Mouse (Mus musculus) hindbrain, embryonic 16.5 days (tissue): ENCODE measurements around the gene Fbxl16. TPM values are rescaled to one million over a fixed set of nuclear protein-coding genes. Genes with fewer than 3 reads are reported as not detected.

Source experiments
- ATAC-seq: fragments of 200-750 bp; cut with Nextera tagmentation; 2 replicates; pipeline ENCODE4 v1.8.0; 2017; ENCODE audit warnings: moderate TSS enrichment, moderate library complexity
- H3K27ac ChIP-seq: fragments of 300-500 bp; sonication (generic); 2 replicates; pipeline ENCODE4 v1.5.1; 2014; ENCODE audit warnings: low read depth, mild to moderate bottlenecking, control low read depth, low read length, moderate library complexity
- H3K27me3 ChIP-seq: fragments of 300-500 bp; sonication (generic); replicated peaks from 2 replicates; pipeline ENCODE4 v1.6.1; 2014; ENCODE audit warnings: low read length; ENCODE audit not compliant: control insufficient read depth, insufficient read depth
- H3K36me3 ChIP-seq: fragments of 300-500 bp; sonication (generic); 2 replicates; pipeline ENCODE4 v1.6.1; 2014; ENCODE audit warnings: mild to moderate bottlenecking, low read length, moderate library complexity, mixed read lengths; ENCODE audit not compliant: control insufficient read depth, insufficient read depth
- H3K4me1 ChIP-seq: fragments of 300-500 bp; sonication (generic); 2 replicates; pipeline ENCODE4 v1.6.1; 2014; ENCODE audit warnings: low read depth, low read length; ENCODE audit not compliant: control insufficient read depth, insufficient read depth
- H3K4me2 ChIP-seq: fragments of 300-500 bp; sonication (generic); 2 replicates; pipeline ENCODE4 v1.6.1; 2014; ENCODE audit warnings: mild to moderate bottlenecking, low read length, control low read depth, moderate library complexity
- H3K4me3 ChIP-seq: fragments of 300-500 bp; sonication (generic); 2 replicates; pipeline ENCODE4 v1.5.1; 2014; ENCODE audit warnings: mild to moderate bottlenecking, low read length, control low read depth, moderate library complexity
- H3K9ac ChIP-seq: fragments of 300-500 bp; sonication (generic); 2 replicates; pipeline ENCODE4 v1.6.1; 2014; ENCODE audit warnings: low read depth, mild to moderate bottlenecking, control low read depth, low read length, moderate library complexity
- H3K9me3 ChIP-seq: fragments of 300-500 bp; sonication (generic); 2 replicates; pipeline ENCODE4 v1.6.1; 2014; ENCODE audit warnings: mild to moderate bottlenecking, low read length, moderate library complexity; ENCODE audit not compliant: control insufficient read depth
- WGBS: fragments of 180-500 bp; shearing (Covaris S2); extraction: QIAGEN DNeasy Blood & Tissue Kit; methylation state at CpG from one replicate; pipeline ENCODE4 v1.1.7; 2014; 5-methylcytosine and 5-hydroxymethylcytosine counted together
- polyA plus RNA-seq: library from polyadenylated mRNA; unstranded; fragments of >200 nt; fragmentation: Nextera tagmentation; extraction: Ambion mirVana; gene quantifications from 2 replicates; pipeline ENCODE4 v1.2.1, GENCODE M21; 2015

The Fbxl16 gene
- polyA plus RNA-seq, 1 experiment from 2014 or later: 38.1 TPM

DNA sequence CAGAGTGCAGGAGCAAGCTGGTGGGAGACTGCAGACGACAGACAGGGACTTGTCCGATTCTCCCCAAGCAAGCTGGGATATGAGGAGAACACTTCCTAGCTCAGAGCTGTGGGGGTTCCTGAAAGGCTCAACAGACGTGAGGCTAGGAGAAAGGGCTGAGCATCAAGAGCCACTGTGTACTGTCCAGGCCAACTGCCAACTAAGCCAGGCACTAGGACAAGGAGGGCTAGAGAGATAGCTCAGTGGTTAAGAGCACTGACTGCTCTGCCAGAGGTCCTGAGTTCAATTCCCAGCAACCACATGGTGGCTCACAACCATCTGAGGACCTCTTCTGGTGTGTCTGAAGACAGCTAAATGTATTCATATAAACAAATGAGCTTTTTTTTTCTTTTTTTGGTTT, 33.6 kb downstream of the Fbxl16 start:
- ATAC-seq: no peak
- Histone ChIP-seq H3K4me3 (no peak overlapping the region), H3K9ac (no peak overlapping the region), H3K4me2 (no peak overlapping the region), H3K9me3 (no peaks in the 10 kb centered on the region), H3K4me1 (peaks cover 23% of the 10 kb centered on the region), H3K36me3 (peaks cover 40% of the 10 kb centered on the region), H3K27ac (no peak overlapping the region), H3K27me3 (no peaks in the 10 kb centered on the region)
- WGBS: 80% methylated on average over 3 of the region's 3 CpGs

GRCm38 (mm10) chr17:25843122-25843521, 34.2 kb downstream of the Fbxl16 start:
- peaks cover 16% of the 10 kb centered on the region for H3K4me1 ChIP-seq

GRCm38 (mm10) chr17:25843636-25844395, 34.9 kb downstream of the Fbxl16 start:
- no peaks in the 10 kb centered on the region for H3K9me3 ChIP-seq
- H3K4me1 ChIP-seq: peaks cover 15% of the 10 kb centered on the region
- peak; percentile 59 for ATAC-seq
- peak overlapping the region; percentile 87 for H3K4me3 ChIP-seq
- peak overlapping the region; percentile 87 for H3K9ac ChIP-seq
- 3% methylated on average over 38 of the region's 38 CpGs for WGBS
- peaks cover 43% of the 10 kb centered on the region for H3K36me3 ChIP-seq
- H3K27ac ChIP-seq: peak overlapping the region; percentile 78
- H3K4me2 ChIP-seq: peak overlapping the region; percentile 95
- H3K27me3 ChIP-seq: no peaks in the 10 kb centered on the region

More at GRCm38 (mm10) chr17:25843122-25843521, 34.2 kb downstream of the Fbxl16 start:
- no peaks in the 10 kb centered on the region for H3K27me3 ChIP-seq
- H3K4me3 ChIP-seq: peak overlapping the region; percentile 87; the same call in 1 of the 2 replicates
- H3K4me2 ChIP-seq: peak overlapping the region; percentile 95
- 88% methylated on average over 4 of the region's 4 CpGs for WGBS
- no peak overlapping the region for H3K9ac ChIP-seq
- no peak for ATAC-seq
- H3K36me3 ChIP-seq: peaks cover 40% of the 10 kb centered on the region
- H3K27ac ChIP-seq: no peak overlapping the region
- H3K9me3 ChIP-seq: no peaks in the 10 kb centered on the region

DNA sequence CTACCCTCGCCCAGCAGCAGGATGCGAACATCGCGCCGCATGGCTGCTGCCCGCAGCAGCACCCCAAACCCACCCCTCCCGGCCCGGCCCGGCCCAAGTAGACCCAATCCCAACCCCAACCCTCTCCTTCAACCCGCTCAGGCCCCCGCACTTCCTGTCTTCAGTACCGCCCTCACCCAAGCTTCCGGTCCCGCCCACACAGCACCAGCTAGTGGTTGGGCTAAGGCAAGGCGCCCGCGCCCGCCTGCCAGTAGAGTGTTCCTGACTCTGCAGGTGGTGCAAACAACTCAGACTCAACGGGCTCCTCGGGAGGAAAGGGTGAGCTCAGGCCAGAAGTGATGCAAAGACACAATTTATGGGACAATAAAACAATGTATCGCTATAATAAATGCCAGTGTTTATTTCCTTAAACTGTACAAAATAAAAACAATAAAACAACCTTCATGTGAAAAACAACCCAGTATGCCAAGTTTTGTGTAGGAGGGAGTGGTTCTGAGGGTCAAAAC, 35.6 kb downstream of the Fbxl16 start, which contains the start of gene Rhot2:
TSS of gene Rhot2 (minus strand) at position 456 of the 506 bp plus-strand sequence.
- peak within 1 kb of the TSS; percentile 95 for H3K4me2 ChIP-seq
- peaks cover 36% of the 10 kb centered on the region for H3K36me3 ChIP-seq
- H3K4me1 ChIP-seq: peaks cover 15% of the 10 kb centered on the region
- peak within 1 kb of the TSS; percentile 87 for H3K9ac ChIP-seq
- peak within 1 kb of the TSS; percentile 78 for H3K27ac ChIP-seq
- H3K4me3 ChIP-seq: peak within 1 kb of the TSS; percentile 87
- no peaks in the 10 kb centered on the region for H3K9me3 ChIP-seq
- ATAC-seq: peak; percentile 95
- WGBS: 1% methylated on average over 21 of the region's 21 CpGs
- no peaks in the 10 kb centered on the region for H3K27me3 ChIP-seq

- Histone ChIP-seq H3K27me3 (no peaks in the 10 kb centered on the region), H3K36me3 (peaks cover 3% of the 10 kb centered on the region; the same call in 1 of the 2 replicates), H3K4me2 (no peak overlapping the region; the same call in 1 of the 2 replicates), H3K4me3 (no peak overlapping the region), H3K9me3 (no peaks in the 10 kb centered on the region), H3K4me1 (peaks cover 18% of the 10 kb centered on the region), H3K27ac (no peak overlapping the region), H3K9ac (no peak overlapping the region)
- 94% methylated on average over 6 of the region's 6 CpGs for WGBS
- no peak for ATAC-seq
Measured at GRCm38 (mm10) chr17:25860229-25860628, 51.3 kb downstream of the Fbxl16 start.

DNA sequence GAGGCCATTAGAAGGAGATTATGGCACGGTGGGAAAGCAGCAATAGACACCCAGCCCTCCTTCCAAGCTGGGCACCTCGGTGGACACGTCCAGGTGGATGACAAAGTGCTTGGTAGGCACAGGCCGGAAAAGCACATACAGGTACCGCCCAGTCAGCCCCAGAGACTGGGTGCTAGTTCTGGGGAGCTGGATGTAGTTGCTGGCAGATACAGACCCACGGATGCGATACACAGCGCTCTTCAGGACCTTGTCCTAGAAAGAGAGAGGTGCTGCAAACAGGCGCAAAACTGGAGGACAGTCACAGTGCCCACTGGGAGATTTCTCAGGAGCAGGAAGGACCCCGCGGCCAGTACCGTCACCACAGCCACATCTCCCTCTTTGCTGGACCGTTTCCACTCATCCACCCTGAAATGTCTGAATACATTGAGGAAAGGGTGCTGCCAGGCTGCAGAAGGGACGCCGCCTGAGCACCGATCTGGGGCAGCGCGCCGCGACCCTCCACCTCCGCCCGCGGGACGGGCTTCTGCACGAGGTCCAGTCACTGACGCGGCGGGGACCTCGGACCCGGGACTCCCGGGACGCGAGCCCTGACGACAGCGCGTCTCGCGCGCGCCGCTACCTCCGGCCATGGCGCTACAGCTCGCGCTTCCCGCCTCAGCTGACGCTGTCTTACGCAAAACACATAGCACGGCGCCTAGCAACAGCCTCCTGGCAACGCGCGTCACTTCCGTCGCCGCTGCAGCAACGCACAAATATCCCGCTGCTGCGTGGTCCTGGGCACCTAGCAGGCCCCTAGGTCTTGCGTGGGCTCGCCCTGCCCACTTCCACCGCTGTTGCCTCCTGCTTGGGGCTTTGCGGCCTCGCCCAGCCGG, 52.2 kb downstream of the Fbxl16 start, which contains the start of gene Wdr90:
TSS of gene Wdr90 (minus strand) at position 670 of the 872 bp plus-strand sequence.
- Histone ChIP-seq H3K9ac (peak within 1 kb of the TSS; percentile 77), H3K4me2 (peak within 1 kb of the TSS; percentile 92), H3K9me3 (no peaks in the 10 kb centered on the region), H3K4me3 (peak within 1 kb of the TSS; percentile 73), H3K4me1 (peaks cover 18% of the 10 kb centered on the region), H3K27ac (peak within 1 kb of the TSS; percentile 86), H3K27me3 (no peaks in the 10 kb centered on the region), H3K36me3 (no peaks in the 10 kb centered on the region)
- ATAC-seq: peak; percentile 96
- WGBS: 4% methylated on average over 65 of the region's 65 CpGs

- H3K4me2 ChIP-seq: peak overlapping the region; percentile 92
- peak overlapping the region; percentile 73 for H3K4me3 ChIP-seq
- H3K4me1 ChIP-seq: peaks cover 21% of the 10 kb centered on the region
- no peaks in the 10 kb centered on the region for H3K27me3 ChIP-seq
- peak overlapping the region; percentile 77 for H3K9ac ChIP-seq
- peak; percentile 47 for ATAC-seq
- no peaks in the 10 kb centered on the region for H3K9me3 ChIP-seq
- H3K36me3 ChIP-seq: no peaks in the 10 kb centered on the region
- WGBS: 15% methylated on average over 6 of the region's 6 CpGs
- H3K27ac ChIP-seq: peak overlapping the region; percentile 86
Measured at GRCm38 (mm10) chr17:25861704-25862612, 53.1 kb downstream of the Fbxl16 start.

DNA sequence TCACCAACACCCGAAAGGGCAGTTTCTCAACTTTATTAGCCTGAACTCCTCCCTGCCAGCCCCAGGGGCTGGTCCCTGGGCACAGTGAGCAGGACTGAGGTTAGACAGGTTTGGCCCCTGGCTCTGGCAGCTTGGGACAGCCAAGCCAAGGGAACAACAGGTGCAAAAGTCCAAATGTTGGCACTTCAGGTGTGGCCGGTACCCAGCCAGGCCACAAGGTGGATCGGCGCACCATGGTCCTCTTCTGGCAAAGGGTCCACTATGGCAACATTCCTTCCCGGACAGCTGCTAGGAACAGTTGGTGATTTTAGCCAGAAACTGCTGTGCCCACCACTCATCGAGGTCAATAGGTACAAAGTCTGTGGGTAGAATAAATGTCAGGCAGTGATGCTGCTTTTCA, 54.8 kb downstream of the Fbxl16 start:
- WGBS: 91% methylated on average over 6 of the region's 6 CpGs
- Histone ChIP-seq H3K9ac (no peak overlapping the region), H3K9me3 (no peaks in the 10 kb centered on the region), H3K36me3 (no peaks in the 10 kb centered on the region), H3K4me1 (peaks cover 31% of the 10 kb centered on the region), H3K27me3 (no peaks in the 10 kb centered on the region), H3K27ac (no peak overlapping the region), H3K4me3 (no peak overlapping the region), H3K4me2 (no peak overlapping the region)
- no peak for ATAC-seq
